Mouse (Mus musculus) ovary, postnatal 14 days (tissue): ENCODE results near the gene Atg9a.

Experiments used
- DNase-seq: peaks from one replicate; pipeline ENCODE4 v3.0.0; 2022; ENCODE audit warnings: low spot score

Atg9a gene

GRCm38 (mm10) chr1:75215785-75216184 lies 23.8 kb upstream of the Atg9a start:
- no peak for DNase-seq

- no peak for DNase-seq
Measured at GRCm38 (mm10) chr1:75214886-75215285, 22.9 kb upstream of the Atg9a start.

- DNase-seq: no peak
Measured at GRCm38 (mm10) chr1:75214442-75214841, 22.4 kb upstream of the Atg9a start.

GRCm38 (mm10) chr1:75213096-75213495 lies 21.1 kb upstream of the Atg9a start:
- DNase-seq: no peak

GRCm38 (mm10) chr1:75212542-75212941 lies 20.5 kb upstream of the Atg9a start:
- no peak for DNase-seq

- DNase-seq: no peak
Measured at GRCm38 (mm10) chr1:75211141-75211708, 19.2 kb upstream of the Atg9a start.

- peak; percentile 97 for DNase-seq
Measured at GRCm38 (mm10) chr1:75210136-75211087, 18.4 kb upstream of the Atg9a start, which contains the start of the genes Glb1l and Stk16. TSS of gene Glb1l (minus strand) at chr1:75210813. TSS of gene Stk16 (plus strand) at chr1:75210838.

GRCm38 (mm10) chr1:75208967-75209678 lies 17.1 kb upstream of the Atg9a start:
- peak; percentile 51 for DNase-seq

- DNase-seq: no peak
Measured at GRCm38 (mm10) chr1:75201236-75201635, 9.2 kb upstream of the Atg9a start.

GRCm38 (mm10) chr1:75192452-75192851 lies 456 bp upstream of the Atg9a start:
- peak; percentile 29 for DNase-seq

GRCm38 (mm10) chr1:75191258-75191621 lies 756 bp downstream of the Atg9a start:
- no peak for DNase-seq

- no peak for DNase-seq
Measured at GRCm38 (mm10) chr1:75190577-75190976, 1.4 kb downstream of the Atg9a start.

- no peak for DNase-seq
Measured at GRCm38 (mm10) chr1:75187914-75188483, 4.0 kb downstream of the Atg9a start.

GRCm38 (mm10) chr1:75187126-75187525 lies 4.9 kb downstream of the Atg9a start:
- DNase-seq: no peak

- DNase-seq: no peak
Measured at GRCm38 (mm10) chr1:75185495-75185894, 6.5 kb downstream of the Atg9a start.

GRCm38 (mm10) chr1:75182160-75182559 lies 9.8 kb downstream of the Atg9a start:
- no peak for DNase-seq

- no peak for DNase-seq
Measured at GRCm38 (mm10) chr1:75181377-75181870, 10.6 kb downstream of the Atg9a start.

- no peak for DNase-seq
Measured at GRCm38 (mm10) chr1:75180741-75181140, 11.3 kb downstream of the Atg9a start.

- peak; percentile 69 for DNase-seq
Measured at GRCm38 (mm10) chr1:75180105-75180590, 11.8 kb downstream of the Atg9a start, which contains the start of gene Abcb6. TSS of gene Abcb6 (minus strand) at chr1:75180392.

GRCm38 (mm10) chr1:75179334-75180104 lies 12.5 kb downstream of the Atg9a start:
- peak; percentile 26 for DNase-seq
